Mouse (Mus musculus) ES-E14 (cell line): ENCODE data around the gene Rab11fip5. TPM values are rescaled to one million over a fixed set of nuclear protein-coding genes. Genes with fewer than 3 reads are reported as not detected.

Experiments used
- DNase-seq: peaks from one replicate; pipeline ENCODE4 v3.0.0-alpha.2; 2013; ENCODE audit warnings: low read depth, low spot score
- H3K27ac ChIP-seq: 2 replicates; pipeline ENCODE4 v1.5.1; 2012; ENCODE audit warnings: low read depth, mild to moderate bottlenecking, low read length, moderate library complexity, mixed read lengths; ENCODE audit not compliant: poor library complexity, insufficient read depth, severe bottlenecking
- H3K36me3 ChIP-seq: 2 replicates; pipeline ENCODE4 v1.6.1; 2012; ENCODE audit warnings: mild to moderate bottlenecking, low read length, moderate library complexity, mixed read lengths; ENCODE audit not compliant: control insufficient read depth, poor library complexity, insufficient read depth, severe bottlenecking
- H3K4me1 ChIP-seq, 2 experiments: fragments of 150-350 bp in 1 of 2; sonication (generic) in 1 of 2; 2 replicates each; pipeline ENCODE4 v1.6.1; 2012; ENCODE audit warnings: low read length in 2 of 2, mild to moderate bottlenecking in 1 of 2, mixed read lengths in 1 of 2; ENCODE audit not compliant: control insufficient read depth in 2 of 2, insufficient read depth in 2 of 2, poor library complexity in 1 of 2
- H3K4me3 ChIP-seq, 2 experiments: fragments of 150-350 bp in 1 of 2; sonication (generic) in 1 of 2; 2 replicates each; pipeline ENCODE4 v1.5.1; 2012; ENCODE audit warnings: low read length in 2 of 2, low read depth in 1 of 2, mild to moderate bottlenecking in 1 of 2, mixed read lengths in 1 of 2; ENCODE audit not compliant: insufficient read depth in 1 of 2, poor library complexity in 1 of 2, severe bottlenecking in 1 of 2
- H3K9ac ChIP-seq: 2 replicates; pipeline ENCODE4 v1.6.1; 2012; ENCODE audit warnings: low read depth, mild to moderate bottlenecking, low read length, mixed read lengths; ENCODE audit not compliant: poor library complexity, insufficient read depth, severe bottlenecking
- H3K9me3 ChIP-seq: fragments of 150-350 bp; sonication (generic); 2 replicates; pipeline ENCODE4 v1.6.1; 2012; ENCODE audit warnings: low read depth, mild to moderate bottlenecking, low read length; ENCODE audit not compliant: control insufficient read depth, insufficient read depth
- CHD2 ChIP-seq: IDR thresholded peaks from 2 replicates; pipeline ENCODE4 v1.6.1; 2014; ENCODE audit warnings: mild to moderate bottlenecking, low read depth, low read length, inconsistent platforms
- HCFC1 ChIP-seq: IDR thresholded peaks from 2 replicates; pipeline ENCODE4 v1.6.1; 2012; ENCODE audit warnings: low read length, inconsistent platforms, borderline replicate concordance; ENCODE audit not compliant: insufficient read depth
- MAFK ChIP-seq: IDR thresholded peaks from 2 replicates; pipeline ENCODE4 v1.6.1; 2014; ENCODE audit warnings: mild to moderate bottlenecking, low read depth, low read length, inconsistent platforms; ENCODE audit not compliant: insufficient read depth
- ZC3H11A ChIP-seq: IDR thresholded peaks from 2 replicates; pipeline ENCODE4 v1.6.1; 2012; ENCODE audit warnings: low read depth, mild to moderate bottlenecking, inconsistent platforms, low read length, borderline replicate concordance
- ZNF384 ChIP-seq: IDR thresholded peaks from 2 replicates; pipeline ENCODE4 v1.6.1; 2012; ENCODE audit warnings: low read depth, low read length, inconsistent platforms
- in situ Hi-C, 2 experiments: fragments of 600-800 bp; cut with MboI; formaldehyde crosslinking; loops; one replicate each; pipeline ENCODE4 v1.15.1; 2025; ENCODE audit warnings: low sequenced_read_pairs in 2 of 2, inconsistent platforms in 1 of 2; ENCODE audit not compliant: unreplicated experiment in 2 of 2
- total RNA-seq: library from RNA; depleted of rRNA; stranded (reverse); fragments of 300-350 nt; gene quantifications from 2 replicates; pipeline ENCODE4 v1.2.3, GENCODE M21; 2012

Gene Rab11fip5
- total RNA-seq, 1 experiment: 13.4 TPM

GRCm38 (mm10) chr6:85372496-85372895 lies 1.9 kb downstream of the Rab11fip5 start:
- Histone ChIP-seq H3K27ac (no peak overlapping the region), H3K4me3 (no peak overlapping the region), H3K9me3 (no peaks in the 10 kb centered on the region), H3K36me3 (no peaks in the 10 kb centered on the region), H3K4me1 (peaks cover 3% of the 10 kb centered on the region in 2 experiments; a peak in 2 of 4 replicates), H3K9ac (no peak overlapping the region)
- no peak for DNase-seq
- in situ Hi-C loops: no loop called here
- TF ChIP-seq HCFC1 (no peak), CHD2 (no peak), ZC3H11A (no peak), MAFK (no peak), ZNF384 (no peak)

DNA sequence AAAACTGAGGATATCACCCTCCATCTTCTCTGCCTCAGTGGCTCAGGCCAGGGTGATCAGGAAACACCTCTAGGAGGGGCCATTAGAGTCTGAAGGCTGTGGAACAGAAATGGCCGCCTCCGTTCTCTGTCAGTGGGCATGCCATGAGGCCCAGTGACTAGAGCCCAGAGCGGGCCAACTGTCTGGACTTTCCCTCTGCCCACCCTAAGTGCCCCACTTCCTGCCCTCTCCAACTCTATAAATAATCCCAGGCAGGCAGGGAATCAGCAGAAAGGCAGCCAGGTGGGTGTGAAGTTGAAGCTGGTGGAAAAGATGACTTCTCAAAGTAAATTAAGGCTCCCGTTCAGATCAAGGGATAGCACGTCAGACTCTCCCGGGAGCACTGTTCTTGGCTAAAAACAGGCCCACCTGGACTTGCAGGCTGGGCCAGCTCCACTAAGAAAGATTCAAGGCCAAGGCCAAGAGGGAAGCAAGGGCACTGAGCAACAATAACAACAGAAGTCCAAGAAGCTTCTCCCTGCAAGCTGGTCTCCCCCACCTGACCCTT lies 2.5 kb downstream of the Rab11fip5 start:
- no peak overlapping the region for H3K9ac ChIP-seq
- peaks cover 2 to 3% of the 10 kb centered on the region in 2 experiments; a peak in 1 of 4 replicates for H3K4me1 ChIP-seq
- TF ChIP-seq ZC3H11A (no peak), ZNF384 (no peak), HCFC1 (no peak), MAFK (no peak), CHD2 (no peak)
- H3K9me3 ChIP-seq: no peaks in the 10 kb centered on the region
- DNase-seq: no peak
- H3K4me3 ChIP-seq: no peak overlapping the region
- H3K27ac ChIP-seq: no peak overlapping the region
- H3K36me3 ChIP-seq: no peaks in the 10 kb centered on the region
- in situ Hi-C loops: no loop called here

- peaks cover 2 to 3% of the 10 kb centered on the region in 2 experiments; a peak in 1 of 4 replicates for H3K4me1 ChIP-seq
- in situ Hi-C loops: no loop called here
- H3K9ac ChIP-seq: no peak overlapping the region
- DNase-seq: no peak
- no peak overlapping the region for H3K27ac ChIP-seq
- H3K9me3 ChIP-seq: no peaks in the 10 kb centered on the region
- no peaks in the 10 kb centered on the region for H3K36me3 ChIP-seq
- H3K4me3 ChIP-seq: no peak overlapping the region
- TF ChIP-seq CHD2: no peak
- TF ChIP-seq HCFC1: no peak
- TF ChIP-seq ZC3H11A: no peak
- no peak for TF ChIP-seq ZNF384
- no peak for TF ChIP-seq MAFK
Observed at GRCm38 (mm10) chr6:85370666-85371430, 3.6 kb downstream of the Rab11fip5 start.

GRCm38 (mm10) chr6:85370041-85370440 lies 4.4 kb downstream of the Rab11fip5 start:
- Histone ChIP-seq H3K9me3 (no peaks in the 10 kb centered on the region), H3K27ac (no peak overlapping the region), H3K36me3 (no peaks in the 10 kb centered on the region), H3K4me1 (peaks cover 0 to 2% of the 10 kb centered on the region in 2 experiments; a peak in 1 of 4 replicates), H3K4me3 (no peak overlapping the region), H3K9ac (no peak overlapping the region)
- in situ Hi-C loops: no loop called here
- DNase-seq: no peak
- no peak for TF ChIP-seq ZNF384
- no peak for TF ChIP-seq CHD2
- TF ChIP-seq HCFC1: no peak
- no peak for TF ChIP-seq ZC3H11A
- TF ChIP-seq MAFK: no peak
